Mouse (Mus musculus) cortical plate, adult 2 months (tissue): ENCODE data around the gene Cmss1.

ENCODE experiments used
- CTCF ChIP-seq: fragments of 200-500 bp; IDR thresholded peaks from 2 replicates; pipeline ENCODE4 v1.5.1; 2011; ENCODE audit warnings: mild to moderate bottlenecking, control low read depth, low read length; ENCODE audit not compliant: insufficient read depth; ENCODE audit errors: extremely low read depth
- POLR2A ChIP-seq: fragments of 200-500 bp; IDR thresholded peaks from 2 replicates; pipeline ENCODE4 v1.6.1; 2011; ENCODE audit warnings: mild to moderate bottlenecking, low read length, control low read depth; ENCODE audit not compliant: insufficient read depth; ENCODE audit errors: extremely low read depth

DNA sequence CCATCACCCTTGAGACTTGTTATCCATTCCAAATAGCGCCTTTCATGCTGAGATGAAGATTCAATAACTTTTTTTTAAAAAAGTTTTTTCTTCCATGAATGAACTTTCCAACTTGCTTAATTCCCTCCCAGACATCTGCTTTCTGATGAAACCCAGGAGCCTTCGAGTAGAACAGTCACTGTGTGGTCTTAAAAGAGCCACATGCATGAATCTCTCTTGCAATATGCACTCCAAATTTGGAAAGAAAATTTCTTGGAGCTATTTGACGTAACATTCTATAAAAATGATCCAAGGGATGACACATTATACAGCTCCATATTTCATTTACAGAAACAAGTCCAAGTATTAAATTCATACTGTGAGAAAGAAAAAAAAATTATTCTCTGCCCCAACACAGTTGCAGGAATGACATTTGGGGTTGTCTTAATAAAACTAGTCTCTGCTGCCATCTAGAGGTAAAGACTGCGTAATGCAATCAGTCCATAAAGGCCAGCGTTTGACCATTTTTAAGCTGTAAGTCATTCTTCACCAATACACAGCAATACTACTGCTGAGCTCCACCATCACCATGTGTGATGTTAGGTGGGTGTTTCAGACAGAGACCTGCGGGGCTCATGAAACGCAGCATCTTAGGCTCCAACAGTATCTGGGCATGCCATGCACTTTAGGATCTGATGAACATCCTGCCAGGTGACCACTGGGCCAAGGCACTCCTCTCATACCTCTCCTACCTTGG, 13.1 kb downstream of the Cmss1 start:
- TF ChIP-seq CTCF (peak; percentile 52), POLR2A (no peak)
